Mouse (Mus musculus): ENCODE data around the gene Plekha1.

Plekha1 gene

DNA sequence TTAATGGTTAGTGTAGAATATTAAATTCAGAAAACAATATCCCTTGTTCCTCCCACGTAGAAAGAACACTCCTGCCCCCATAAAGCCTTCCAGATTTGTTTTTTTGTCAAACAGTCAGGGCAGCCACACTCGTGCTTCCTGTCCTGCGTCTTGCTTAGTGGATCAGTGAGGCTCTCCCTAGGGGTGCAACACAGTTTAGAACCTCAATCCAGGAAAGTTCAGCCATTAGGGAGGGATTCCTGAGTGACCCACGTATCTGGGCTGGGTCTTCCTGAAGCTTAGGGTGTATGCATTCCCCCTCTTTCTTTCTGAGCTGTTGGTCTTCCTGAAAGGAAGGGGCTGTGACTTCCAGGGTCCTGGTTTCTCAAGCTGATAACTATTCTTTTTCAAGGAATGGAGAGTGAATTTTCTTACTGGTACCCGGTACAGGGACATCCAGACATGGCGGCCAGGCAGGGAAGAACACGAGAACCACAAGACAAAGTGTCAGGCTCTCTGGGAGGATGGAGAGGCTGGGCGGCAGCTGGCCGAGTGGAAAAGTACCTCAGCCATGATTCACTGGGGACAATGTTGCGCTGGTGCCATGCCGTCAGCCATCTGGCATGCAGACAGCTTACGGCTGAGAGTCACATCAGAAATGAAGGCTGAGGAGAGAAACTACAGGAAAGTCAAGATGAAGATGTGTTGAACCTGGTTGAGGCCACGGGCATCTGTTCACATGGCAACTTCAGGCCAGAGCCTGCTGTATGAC lies 57.6 kb downstream of the Plekha1 start:
- no peak for DNase-seq

DNA sequence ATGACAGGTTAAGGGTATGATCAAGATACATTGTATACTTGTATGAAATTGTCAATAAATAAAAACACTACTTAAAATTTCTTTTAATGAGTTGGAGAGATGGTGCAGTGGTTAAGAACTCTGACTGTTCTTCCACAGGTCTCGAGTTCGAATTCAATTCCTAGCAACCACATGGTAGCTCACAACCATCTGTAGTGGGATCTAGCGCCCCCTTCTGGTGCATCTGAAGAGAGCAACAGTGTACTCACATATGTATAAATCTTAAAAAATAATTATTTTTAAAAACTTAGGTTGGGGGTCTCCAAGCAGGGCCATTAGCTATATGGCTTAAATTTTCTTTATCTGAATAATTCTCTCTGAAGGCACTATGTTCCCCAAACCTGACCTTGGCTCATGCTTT lies 64.8 kb downstream of the Plekha1 start:
- peak; percentile 25 for DNase-seq

DNA sequence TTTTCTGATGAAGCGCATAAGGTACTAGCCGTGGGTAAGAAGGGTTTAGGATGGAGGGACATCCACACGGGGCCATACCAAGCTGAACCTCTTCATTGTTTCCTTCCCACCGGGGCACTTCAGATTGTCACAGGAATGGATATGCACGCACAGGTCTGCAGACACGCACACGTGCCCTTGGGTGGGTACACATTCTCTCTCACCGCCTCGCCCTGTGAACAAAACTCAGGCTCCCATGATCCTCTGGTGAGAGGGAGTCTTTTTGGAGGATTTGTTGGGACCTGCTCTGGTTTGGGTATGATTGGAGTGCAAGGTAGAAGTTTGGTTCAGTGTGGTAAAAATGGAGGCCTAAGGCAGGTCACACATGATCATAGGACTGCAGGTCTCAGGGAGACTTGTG lies 67.4 kb downstream of the Plekha1 start:
- DNase-seq = no peak

GRCm38 (mm10) chr7:130934654-130935053 lies 69.1 kb downstream of the Plekha1 start:
- no peak for DNase-seq

GRCm38 (mm10) chr7:130935421-130935792 lies 69.9 kb downstream of the Plekha1 start:
- no peak for DNase-seq

- DNase-seq = peak; percentile 54
These were observed 70.4 kb downstream of the Plekha1 start, which contains the start of gene Htra1 for GRCm38 (mm10) chr7:130935793-130936471. TSS of gene Htra1 (plus strand) at chr7:130936111.

GRCm38 (mm10) chr7:130936472-130936951 lies 71.0 kb downstream of the Plekha1 start:
- DNase-seq = peak; percentile 25

- DNase-seq = no peak
These were observed 71.8 kb downstream of the Plekha1 start for GRCm38 (mm10) chr7:130937266-130937841.

- DNase-seq = no peak
These were observed 72.4 kb downstream of the Plekha1 start for GRCm38 (mm10) chr7:130938005-130938404.

DNA sequence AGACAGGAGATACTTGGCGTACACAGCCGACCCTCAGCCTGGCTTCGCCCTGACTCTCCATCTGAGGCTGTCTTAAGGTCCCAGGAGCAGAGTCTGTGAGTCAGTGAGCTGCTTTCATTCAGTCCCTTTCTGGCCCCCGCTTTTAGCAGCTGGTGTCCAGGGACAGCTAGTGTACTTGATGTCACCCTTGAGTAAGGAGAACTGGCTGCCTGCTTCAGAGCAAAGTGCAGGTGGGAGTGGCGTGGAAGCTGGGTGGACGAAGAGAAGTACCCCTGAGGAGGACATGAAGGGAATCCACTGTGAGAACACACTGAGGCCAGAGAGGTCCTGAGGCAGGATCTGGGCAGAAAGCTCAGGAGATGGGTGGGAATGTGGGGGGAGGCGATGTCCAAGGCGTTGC lies 73.3 kb downstream of the Plekha1 start:
- DNase-seq = no peak

DNA sequence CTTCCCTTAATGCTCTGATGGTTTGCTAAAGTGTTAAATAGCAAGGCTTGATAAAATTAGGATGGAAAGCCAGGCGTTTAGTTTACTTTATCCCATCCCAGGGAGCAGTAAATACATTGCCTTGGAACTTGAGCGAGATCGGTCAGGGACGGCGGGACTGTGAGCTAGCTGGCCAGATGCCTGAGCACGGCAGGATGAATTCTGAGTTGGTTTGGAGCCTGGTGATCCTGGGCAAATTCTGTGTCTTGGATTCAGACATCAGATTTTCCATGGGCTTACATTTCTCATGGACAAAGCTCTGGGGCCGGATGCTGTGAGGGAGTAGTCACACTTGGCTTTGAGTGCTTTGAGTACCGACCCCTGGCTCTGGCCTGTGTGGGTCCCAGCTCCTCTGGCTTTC lies 75.2 kb downstream of the Plekha1 start:
- DNase-seq = no peak

DNA sequence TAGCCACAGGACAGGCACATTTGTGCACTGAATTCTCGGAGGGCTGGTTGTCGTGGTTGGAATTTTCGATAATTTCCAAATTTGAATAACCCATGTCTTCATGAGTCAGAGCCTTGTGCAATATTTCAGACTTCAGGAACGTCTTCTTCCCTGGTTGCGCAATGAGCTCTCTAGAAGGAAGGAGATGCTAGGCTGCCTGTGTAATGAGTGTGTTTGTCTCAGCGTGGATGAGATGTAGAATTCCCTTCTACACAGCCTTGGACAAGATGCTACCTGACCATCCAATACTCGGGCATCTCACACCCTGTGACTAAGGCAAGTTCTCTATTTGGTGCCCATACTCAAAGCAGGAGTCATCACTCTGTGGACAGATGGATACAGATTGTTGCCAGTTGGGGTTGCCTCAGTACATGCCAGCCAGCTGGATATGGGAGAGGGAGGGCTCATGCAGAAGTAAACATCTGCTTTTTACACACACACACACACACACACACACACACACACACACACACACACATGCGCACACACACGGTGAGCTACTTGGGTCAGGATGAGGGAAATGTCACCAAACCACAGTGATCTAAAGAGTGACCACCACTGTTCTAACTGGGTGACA lies 77.8 kb downstream of the Plekha1 start:
- no peak for DNase-seq

- no peak for DNase-seq
These were observed 79.4 kb downstream of the Plekha1 start for GRCm38 (mm10) chr7:130944766-130945475.

DNA sequence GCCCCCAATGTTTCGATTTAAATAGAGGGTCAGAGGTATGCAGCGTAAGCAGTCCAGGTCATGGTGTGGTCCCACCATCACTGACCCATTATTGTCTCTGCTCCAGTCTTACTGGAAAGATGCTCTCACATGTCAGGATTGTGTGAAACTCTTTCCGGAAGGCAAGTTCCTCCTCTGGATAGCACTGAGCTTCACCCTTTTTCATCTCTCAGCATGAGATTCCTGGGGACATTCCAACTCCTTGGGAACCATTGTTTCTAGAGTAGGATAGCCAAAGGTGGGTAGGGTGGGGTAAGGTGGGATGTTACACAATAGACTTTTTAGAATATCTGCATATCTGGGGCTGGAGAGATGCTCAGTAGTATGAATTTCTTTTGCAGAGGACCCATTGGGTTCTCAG lies 80.2 kb downstream of the Plekha1 start:
- DNase-seq = no peak

- no peak for DNase-seq
These were observed 80.7 kb downstream of the Plekha1 start for GRCm38 (mm10) chr7:130946303-130946702.

- no peak for DNase-seq
These were observed 83.1 kb downstream of the Plekha1 start for GRCm38 (mm10) chr7:130948563-130949208.

DNA sequence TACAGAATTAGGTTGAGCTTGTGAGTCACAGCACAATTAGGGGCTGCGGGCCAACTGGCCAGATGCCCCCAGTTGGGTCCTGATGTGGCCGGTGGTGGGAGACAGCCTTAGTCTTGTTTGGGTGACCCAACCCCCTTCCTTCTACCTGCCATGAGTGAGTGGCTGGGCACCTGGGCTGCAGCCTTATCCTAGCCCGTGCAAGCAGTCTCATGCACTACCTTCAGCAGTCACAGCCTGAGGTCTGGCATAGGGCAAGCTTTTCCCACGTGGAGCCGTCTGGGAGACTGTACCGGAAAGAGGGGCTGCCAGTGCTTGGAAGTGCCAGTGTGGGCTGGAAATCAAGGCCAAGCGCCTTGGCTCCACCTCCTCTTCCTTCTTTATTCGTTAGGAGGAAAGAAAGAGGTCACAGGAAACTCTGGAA lies 83.8 kb downstream of the Plekha1 start:
- DNase-seq = no peak

DNA sequence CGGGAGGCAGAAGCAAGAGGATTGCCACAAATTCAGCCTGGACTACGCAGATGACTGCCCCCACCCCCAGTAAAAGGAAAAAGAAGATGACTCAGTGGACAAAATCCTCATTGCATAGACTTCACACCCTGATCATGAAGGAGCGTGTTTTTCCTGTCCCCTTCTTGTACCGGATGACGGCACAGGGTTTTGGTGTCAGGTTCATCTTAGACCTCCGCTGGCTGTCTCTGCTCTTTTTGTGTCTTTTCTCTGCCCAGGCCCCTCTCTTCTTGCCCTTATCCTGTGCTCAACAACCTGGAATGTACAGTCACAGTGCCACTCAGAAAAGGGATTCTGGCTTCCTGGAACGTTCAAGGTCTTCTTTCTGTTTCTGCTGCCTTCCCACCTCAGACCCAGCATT lies 84.9 kb downstream of the Plekha1 start:
- DNase-seq = no peak

DNA sequence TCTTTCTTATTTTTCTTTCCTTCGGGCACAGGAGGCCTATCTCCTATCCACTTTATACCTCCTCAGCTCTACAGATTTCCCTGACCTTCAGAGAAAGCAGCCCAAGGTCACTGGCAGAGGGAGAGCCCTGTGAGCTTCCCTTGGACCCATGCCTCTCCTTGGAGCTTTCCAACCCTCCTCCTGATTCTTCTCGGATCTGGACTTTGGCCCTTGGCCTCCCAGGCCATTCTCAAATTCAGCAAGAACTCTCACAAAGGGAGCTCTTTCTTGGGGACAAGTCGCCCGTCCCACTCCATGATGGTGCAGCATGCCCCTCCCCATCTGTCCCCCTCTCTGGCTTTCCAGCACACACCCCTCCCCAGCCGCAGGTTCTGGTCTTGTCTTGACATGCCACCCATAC lies 85.4 kb downstream of the Plekha1 start:
- no peak for DNase-seq

DNA sequence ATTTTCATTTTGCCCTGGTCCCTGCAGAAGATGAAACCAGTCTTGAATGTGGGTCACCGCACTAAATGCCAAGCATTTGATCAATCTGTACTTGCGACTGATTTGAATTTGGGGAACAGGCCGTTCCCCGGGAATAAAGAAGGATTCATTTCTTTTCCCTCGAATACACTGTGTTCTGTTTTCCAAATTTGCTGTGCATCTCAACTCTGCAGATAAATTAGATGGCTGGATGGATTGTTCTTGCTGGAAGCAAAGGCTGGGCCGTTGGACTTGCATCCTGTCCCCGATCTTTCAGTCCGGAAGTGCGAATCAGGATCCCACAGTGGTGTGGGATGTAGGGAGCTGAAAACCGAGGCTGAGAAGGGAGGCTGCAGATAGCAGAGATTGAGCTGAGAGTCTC lies 87.8 kb downstream of the Plekha1 start:
- DNase-seq = no peak

GRCm38 (mm10) chr7:130954177-130954601 lies 88.6 kb downstream of the Plekha1 start:
- DNase-seq = no peak

DNA sequence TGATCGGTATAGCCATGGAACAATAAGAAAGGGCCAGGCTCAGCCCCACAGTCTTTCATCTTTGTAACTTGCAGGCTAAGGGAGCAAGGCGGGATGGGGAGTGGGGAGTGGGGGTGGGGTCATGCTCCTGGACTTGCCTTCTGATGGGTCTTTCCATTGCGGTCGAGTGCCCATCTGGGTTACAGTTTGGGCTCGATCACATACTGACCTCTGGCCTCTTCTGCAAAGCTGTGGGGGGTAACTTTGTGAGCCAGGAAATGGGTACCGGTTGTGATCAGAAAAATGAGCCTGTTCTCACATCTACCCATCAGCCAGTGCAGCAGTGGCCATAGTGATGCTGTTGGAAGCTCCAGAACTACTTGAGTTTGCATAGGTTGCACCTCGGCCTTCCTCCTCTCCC lies 93.0 kb downstream of the Plekha1 start:
- DNase-seq = no peak
